Mouse (Mus musculus) bone marrow, adult 2 months (tissue): ENCODE measurements around the gene Tmprss9.

ENCODE experiments used
- CTCF ChIP-seq: fragments of 200-500 bp; IDR thresholded peaks from 2 replicates; pipeline ENCODE4 v1.5.1; 2011; ENCODE audit warnings: low read length, control low read depth; ENCODE audit not compliant: control insufficient read depth, insufficient read depth
- POLR2A ChIP-seq: fragments of 200-500 bp; IDR thresholded peaks from 2 replicates; pipeline ENCODE4 v1.6.1; 2011; ENCODE audit warnings: low read depth, mild to moderate bottlenecking, control low read depth, low read length, borderline replicate concordance; ENCODE audit not compliant: control insufficient read depth

GRCm38 (mm10) chr10:80836949-80837379, 34.7 kb upstream of the Tmprss9 start:
- TF ChIP-seq CTCF (no peak), POLR2A (no peak)
